18 mouse cellular contexts compared by ENCODE assay signal in genomic region chr14:30528392-30528791, GRCm38 (mm10).
"Had no signal": no experiment of that assay in that cellular context is flagged by ENCODE, and none has a peak within 500 bp of the region (broad histone marks: within the 10 kb centered on the region; RNA-seq: fewer than 3 reads in every experiment).

No protein-coding gene starts in this region.

- H3K4me2 ChIP-seq: liver, embryonic 15.5 days; lung, embryonic 15.5 days; midbrain, embryonic 12.5 days; neural tube, embryonic 12.5 days had no signal

- ATAC-seq: liver, postnatal 0 days; lung, postnatal 0 days had no signal

- H3K27ac ChIP-seq: liver, embryonic 15.5 days; lung, embryonic 15.5 days; macrophage; midbrain, embryonic 12.5 days; neural tube, embryonic 12.5 days had no signal

- H3K9me3 ChIP-seq: liver, embryonic 15.5 days; lung, embryonic 15.5 days; megakaryocyte, embryonic 14.5 days; midbrain, embryonic 12.5 days; neural tube, embryonic 12.5 days had no signal

- DNase-seq: liver, postnatal 0 days; lung, adult 2 months; lung, postnatal 14 days; lung, postnatal 36 days; midbrain, embryonic 14.5 days; right cerebral cortex, postnatal 25 days; right cerebral cortex, postnatal 4 days; spleen, adult 18-20 months; thymus, adult 18-20 months; thymus, postnatal 14 days; thymus, postnatal 36 days had no signal

- H3K4me1 ChIP-seq: liver, embryonic 15.5 days; neural tube, embryonic 12.5 days had no signal

- H3K27me3 ChIP-seq: liver, embryonic 15.5 days; lung, embryonic 15.5 days; megakaryocyte, embryonic 14.5 days; midbrain, embryonic 12.5 days; neural tube, embryonic 12.5 days had no signal

- H3K9ac ChIP-seq: liver, embryonic 15.5 days; liver, postnatal 0 days; lung, embryonic 15.5 days; midbrain, embryonic 12.5 days; neural tube, embryonic 12.5 days had no signal

- H3K4me3 ChIP-seq: liver, embryonic 15.5 days; lung, embryonic 15.5 days; megakaryocyte, embryonic 14.5 days; midbrain, embryonic 12.5 days; neural tube, embryonic 12.5 days had no signal
